Mouse (Mus musculus): ENCODE data around the gene Fads1. TPM values are rescaled to one million over a fixed set of nuclear protein-coding genes. Genes with fewer than 3 reads are reported as not detected.

The Fads1 gene
- polyA plus RNA-seq, 1 experiment from 2014 or later, result 148 TPM

Small RNA genes lying within 50 kb of the gene (microRNA-seq; reads per million reads assigned to microRNA genes)
- gene Mir6993, result 1.8 reads per million, percentile 5 among the genes with 10 or more reads in this experiment

Other genes with a start within 250 kb of the Fads1 start
- 1,735 and 1,844 TPM in 2 replicates for gene Fth1, start 202.3 kb upstream of the Fads1 start, polyA plus RNA-seq (2014; fragmentation: Nextera tagmentation; extraction: Ambion mirVana)
- 2.3 and 2.6 TPM in 2 replicates for gene Best1, start 181.3 kb upstream of the Fads1 start, polyA plus RNA-seq (2014; fragmentation: Nextera tagmentation; extraction: Ambion mirVana)
- 19.3 and 23.8 TPM in 2 replicates for gene Rab3il1, start 181.2 kb upstream of the Fads1 start, polyA plus RNA-seq (2014; fragmentation: Nextera tagmentation; extraction: Ambion mirVana)
- gene Fads3, start 141.3 kb upstream of the Fads1 start, polyA plus RNA-seq (2014; fragmentation: Nextera tagmentation; extraction: Ambion mirVana), result 24.7 and 25.7 TPM in 2 replicates
- gene Fads2, start 81.1 kb upstream of the Fads1 start, polyA plus RNA-seq (2014; fragmentation: Nextera tagmentation; extraction: Ambion mirVana), result 70.5 and 87.5 TPM in 2 replicates
- 324 and 357 TPM in 2 replicates for gene Tmem258, start 21.1 kb downstream of the Fads1 start, polyA plus RNA-seq (2014; fragmentation: Nextera tagmentation; extraction: Ambion mirVana)
- gene Fen1, start 21.3 kb downstream of the Fads1 start, polyA plus RNA-seq (2014; fragmentation: Nextera tagmentation; extraction: Ambion mirVana), result 24.2 and 24.8 TPM in 2 replicates
- gene Myrf, start 57.9 kb downstream of the Fads1 start, polyA plus RNA-seq (2014; fragmentation: Nextera tagmentation; extraction: Ambion mirVana), result 1.1 and 1.3 TPM in 2 replicates
- gene Dagla, start 122.0 kb downstream of the Fads1 start, polyA plus RNA-seq (2014; fragmentation: Nextera tagmentation; extraction: Ambion mirVana), result 9.9 and 10.2 TPM in 2 replicates
- gene Syt7, start 206.2 kb downstream of the Fads1 start, polyA plus RNA-seq (2014; fragmentation: Nextera tagmentation; extraction: Ambion mirVana), result 12.0 and 14.0 TPM in 2 replicates

All from hindbrain, embryonic 14.5 days (tissue).